Mouse (Mus musculus) liver, postnatal 0 days (tissue): ENCODE results near the gene Ubqln4.

Experiments used
- CTCF ChIP-seq: sonication (generic); IDR thresholded peaks from 2 replicates; pipeline ENCODE4 v1.5.1; 2016; ENCODE audit warnings: antibody characterized with exemption, low read depth
- EP300 ChIP-seq: IDR thresholded peaks from 2 replicates; pipeline ENCODE4 v1.6.1; 2016; ENCODE audit warnings: antibody characterized with exemption, low read depth, mild to moderate bottlenecking

DNA sequence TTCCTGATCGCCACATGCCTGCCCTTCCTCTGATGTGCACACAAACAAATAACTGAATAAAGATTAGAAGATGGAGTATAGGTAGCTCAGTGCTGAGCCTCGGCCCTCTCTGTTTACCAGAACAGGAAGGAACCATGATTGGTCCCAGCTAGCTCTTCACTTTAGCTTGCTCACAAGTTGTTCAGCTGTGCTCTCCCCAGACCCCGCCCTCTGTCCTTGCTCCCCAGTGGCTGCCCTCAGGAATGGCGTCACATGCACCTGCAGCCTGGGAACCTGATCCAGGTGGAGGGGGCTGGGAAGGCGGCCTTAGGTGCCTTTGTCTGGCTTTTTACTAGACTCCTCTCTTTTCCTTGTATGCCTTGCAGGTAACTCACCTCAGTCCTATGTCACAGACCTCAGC, 61.6 kb downstream of the Ubqln4 start:
- no peak for TF ChIP-seq CTCF
- no peak for TF ChIP-seq EP300
